Mouse (Mus musculus) c-Kit-positive CD71-negative TER-119-negative erythroid progenitor cells, embryonic 14.5 days (primary cell): Measurements from ENCODE around the gene Zfp770.

ENCODE experiments used
- DNase-seq: peaks from one replicate; pipeline ENCODE4 v3.0.0-alpha.2; 2013; ENCODE audit warnings: low read depth

Zfp770 gene

DNA sequence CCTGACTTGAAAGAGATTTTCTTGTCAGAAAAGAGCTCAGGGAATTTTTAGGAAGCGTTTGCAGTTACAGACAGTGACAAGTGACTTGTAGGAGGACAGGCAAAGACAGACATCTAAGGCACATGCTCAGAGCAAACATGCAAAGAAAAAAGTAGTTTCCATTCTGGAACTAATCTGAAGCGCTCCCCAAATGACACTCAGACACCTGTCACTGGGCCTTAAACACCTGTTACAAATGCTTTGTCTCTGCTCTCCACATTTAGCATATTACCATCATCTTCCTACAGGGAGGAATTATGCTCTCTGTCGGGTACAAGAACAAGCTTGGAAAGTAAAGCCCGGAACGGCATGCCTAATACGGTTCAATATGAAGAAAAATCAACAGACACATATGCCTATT is 57.4 kb downstream of the Zfp770 start:
- DNase-seq: no peak
